13 mouse cellular contexts compared by ENCODE assay signal in the genomic region with DNA sequence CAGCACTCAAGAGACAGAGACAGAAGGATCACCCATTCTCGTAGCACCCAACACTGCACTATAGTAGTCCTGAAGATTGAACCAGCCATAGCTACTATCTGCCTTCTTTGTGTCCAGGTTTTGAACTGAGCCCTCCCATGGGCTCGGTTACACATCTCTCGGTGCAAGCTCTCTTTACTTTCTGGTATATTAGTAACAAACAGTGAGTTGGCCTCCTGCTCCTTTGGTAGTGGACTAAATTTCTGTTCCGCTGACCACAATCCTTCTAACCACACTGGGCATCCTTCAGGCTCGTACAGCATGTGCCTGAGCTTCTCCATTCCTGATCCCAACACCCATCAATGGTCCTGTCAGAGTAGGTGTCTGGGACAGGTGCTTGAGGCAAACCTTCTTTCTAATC. TPM values are rescaled to one million over a fixed set of nuclear protein-coding genes. Genes with fewer than 3 reads are reported as not detected.
DNase-seq lines count a peak whose midpoint lies in the region; ATAC-seq lines count a peak whose summit lies in the region.
"Had no signal": no experiment of that assay in that cellular context is flagged by ENCODE, and none has a peak within 500 bp of the region (broad histone marks: within the 10 kb centered on the region; RNA-seq: fewer than 3 reads in every experiment).

No protein-coding gene starts in this region.

- 0 out of 2 replicates have a peak, but pooled peaks cover 19% of the 10 kb centered on the region for H3K27me3 ChIP-seq in embryonic facial prominence, embryonic 12.5 days
- peaks cover 19% of the 10 kb centered on the region for H3K27me3 ChIP-seq in hindbrain, embryonic 12.5 days
- H3K27me3 ChIP-seq in midbrain, embryonic 13.5 days, result 0 out of 2 replicates have a peak, but pooled peaks cover 3% of the 10 kb centered on the region
- peaks cover 35% of the 10 kb centered on the region for H3K27me3 ChIP-seq in kidney, embryonic 15.5 days

- H3K4me2 ChIP-seq in embryonic facial prominence, embryonic 12.5 days (replicated peaks), result peak overlapping the region; percentile 91
- peak overlapping the region; percentile 93 for H3K4me2 ChIP-seq in hindbrain, embryonic 12.5 days (replicated peaks)
- peak overlapping the region; percentile 81 for H3K4me2 ChIP-seq in midbrain, embryonic 13.5 days (replicated peaks)
- no peak overlapping the region for H3K4me2 ChIP-seq in kidney, embryonic 15.5 days

- WGBS in embryonic facial prominence, embryonic 12.5 days, result 90% methylated on average over 5 of the region's 5 CpGs
- WGBS in hindbrain, embryonic 12.5 days, result 92% methylated on average over 5 of the region's 5 CpGs
- 85% methylated on average over 5 of the region's 5 CpGs for WGBS in midbrain, embryonic 13.5 days
- WGBS in kidney, embryonic 15.5 days, result 88% methylated on average over 5 of the region's 5 CpGs

- peak; percentile 68 for DNase-seq in heart, adult 11 months
- no peak for DNase-seq in heart, postnatal 10 days
- no peak for DNase-seq in ovary, postnatal 14 days (ENCODE audit: low spot score)

- H3K36me3 ChIP-seq in embryonic facial prominence, embryonic 12.5 days, result no peaks in the 10 kb centered on the region
- no peaks in the 10 kb centered on the region for H3K36me3 ChIP-seq in hindbrain, embryonic 12.5 days
- H3K36me3 ChIP-seq in midbrain, embryonic 13.5 days, result no peaks in the 10 kb centered on the region
- H3K36me3 ChIP-seq in kidney, embryonic 15.5 days, result no peaks in the 10 kb centered on the region
- H3K36me3 ChIP-seq: G1E; heart, embryonic 10.5 days; limb, embryonic 12.5 days had no signal

- H3K27ac ChIP-seq in embryonic facial prominence, embryonic 12.5 days, result no peak overlapping the region
- H3K27ac ChIP-seq in hindbrain, embryonic 12.5 days, result no peak overlapping the region
- H3K27ac ChIP-seq in midbrain, embryonic 13.5 days, result no peak overlapping the region
- H3K27ac ChIP-seq in kidney, embryonic 15.5 days, result no peak overlapping the region
- H3K27ac ChIP-seq: heart, embryonic 10.5 days; limb, embryonic 12.5 days had no signal

- no peaks in the 10 kb centered on the region for H3K9me3 ChIP-seq in embryonic facial prominence, embryonic 12.5 days
- H3K9me3 ChIP-seq in hindbrain, embryonic 12.5 days (replicated peaks), result no peaks in the 10 kb centered on the region
- H3K9me3 ChIP-seq in midbrain, embryonic 13.5 days, result no peaks in the 10 kb centered on the region
- H3K9me3 ChIP-seq in kidney, embryonic 15.5 days (replicated peaks), result no peaks in the 10 kb centered on the region
- H3K9me3 ChIP-seq: heart, embryonic 10.5 days; limb, embryonic 12.5 days had no signal

- H3K9ac ChIP-seq in embryonic facial prominence, embryonic 12.5 days, result no peak overlapping the region
- no peak overlapping the region for H3K9ac ChIP-seq in hindbrain, embryonic 12.5 days
- H3K9ac ChIP-seq in midbrain, embryonic 13.5 days (replicated peaks), result peak overlapping the region; percentile 83; the same call in 1 of the 2 replicates
- H3K9ac ChIP-seq in kidney, embryonic 15.5 days, result no peak overlapping the region
- H3K9ac ChIP-seq: limb, embryonic 12.5 days had no signal

- intact Hi-C loops in heart, postnatal 10 days (cut with DNase I), result no loop called here

- H3K4me1 ChIP-seq in embryonic facial prominence, embryonic 12.5 days, result peaks cover 15% of the 10 kb centered on the region
- H3K4me1 ChIP-seq in hindbrain, embryonic 12.5 days, result peaks cover 14% of the 10 kb centered on the region
- H3K4me1 ChIP-seq in midbrain, embryonic 13.5 days (replicated peaks), result peaks cover 32% of the 10 kb centered on the region
- peaks cover 28% of the 10 kb centered on the region for H3K4me1 ChIP-seq in kidney, embryonic 15.5 days

- peak overlapping the region; percentile 58 for H3K4me3 ChIP-seq in embryonic facial prominence, embryonic 12.5 days
- H3K4me3 ChIP-seq in hindbrain, embryonic 12.5 days, result peak overlapping the region; percentile 71; the same call in 1 of the 2 replicates
- H3K4me3 ChIP-seq in midbrain, embryonic 13.5 days (replicated peaks), result peak overlapping the region; percentile 65
- no peak overlapping the region for H3K4me3 ChIP-seq in kidney, embryonic 15.5 days (replicated peaks)

- no peak for ATAC-seq in embryonic facial prominence, embryonic 12.5 days (ENCODE audit: insufficient number of reproducible peaks, insufficient read depth, low FRiP score, low TSS enrichment)
- ATAC-seq in hindbrain, embryonic 12.5 days (ENCODE audit: low FRiP score), result no peak
- no peak for ATAC-seq in midbrain, embryonic 13.5 days
- ATAC-seq in kidney, embryonic 15.5 days (replicated peaks; ENCODE audit: low FRiP score), result no peak
- ATAC-seq in erythroblast, adult 5-6 weeks (replicated peaks; ENCODE audit: low FRiP score, poor library complexity, severe bottlenecking), result no peak
- ATAC-seq: activated CD4-positive, CD25-positive, alpha-beta regulatory T cell, adult 4 months; inflammation-experienced regulatory T-cells, adult 6 months had no signal

RNA-seq across cellular contexts. Expression of gene Samd5, which starts 2.3 kb away (rescaled TPM):
- total RNA-seq in heart, postnatal 10 days (2021), result 10 to 100 TPM in 1 of 2 experiments, 1 to 10 TPM in 1; 7.9 to 13.7 TPM
- 8.8 and 9.4 TPM in 2 replicates for polyA plus RNA-seq in embryonic facial prominence, embryonic 12.5 days (2016; fragmentation: Nextera tagmentation; extraction: Ambion mirVana)
- polyA plus RNA-seq in hindbrain, embryonic 12.5 days (2016; fragmentation: Nextera tagmentation; extraction: Ambion mirVana), result 6.6 and 7.0 TPM in 2 replicates
- polyA plus RNA-seq in midbrain, embryonic 13.5 days (2015; fragmentation: Nextera tagmentation; extraction: Ambion mirVana), result 8.7 and 9.4 TPM in 2 replicates
- polyA plus RNA-seq in kidney, embryonic 15.5 days (2015; fragmentation: Nextera tagmentation; extraction: Ambion mirVana), result 3.2 and 4.1 TPM in 2 replicates
- not detected in 2 replicates for total RNA-seq in erythroblast, adult 5-6 weeks (2015; ENCODE audit: low replicate concordance)
- total RNA-seq in erythroblast, adult 5-6 weeks (2017; ENCODE audit: low replicate concordance), result 0.14 TPM in 1 of 2 replicates, not detected in the other
- polyA plus RNA-seq: activated CD4-positive, CD25-positive, alpha-beta regulatory T cell, adult 4 months; G1E; inflammation-experienced regulatory T-cells, adult 6 months had no signal
